Mouse (Mus musculus): Measurements from ENCODE around the gene Radil. TPM values are rescaled to one million over a fixed set of nuclear protein-coding genes. Genes with fewer than 3 reads are reported as not detected.

Radil gene
- polyA plus RNA-seq, 1 experiment from 2014 or later: 26.2 TPM

DNA sequence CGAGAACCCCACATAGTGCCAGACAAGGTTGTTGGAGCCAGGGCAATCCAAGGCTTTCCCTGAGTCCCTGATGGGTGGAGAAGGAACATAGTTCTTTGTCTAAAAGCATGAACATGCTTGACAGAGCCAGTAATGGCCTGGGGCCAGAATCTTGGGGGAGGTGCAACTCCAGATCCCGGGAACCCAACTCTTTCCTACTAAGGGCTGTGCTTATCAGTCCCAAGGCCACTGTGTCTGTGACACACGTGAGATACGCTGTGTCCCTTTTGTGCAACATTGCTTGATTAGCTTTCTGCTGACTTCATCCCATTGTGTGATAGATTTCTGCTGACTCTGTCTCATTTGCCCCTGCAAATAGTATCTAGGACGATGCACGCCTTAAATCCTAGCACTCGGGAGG lies 25.9 kb upstream of the Radil start:
- ATAC-seq: no peak
- Histone ChIP-seq H3K27ac (ENCODE audit: low read length) (no peak overlapping the region), H3K27me3 (ENCODE audit: control insufficient read depth, insufficient read depth, low read depth, low read length) (no peaks in the 10 kb centered on the region), H3K9me3 (replicated peaks; ENCODE audit: control insufficient read depth, low read length, poor library complexity, severe bottlenecking) (no peaks in the 10 kb centered on the region; the same call in 1 of the 2 replicates), H3K4me3 (ENCODE audit: low read depth, low read length) (no peak overlapping the region), H3K36me3 (ENCODE audit: control insufficient read depth, insufficient read depth, low read length) (peaks cover 4% of the 10 kb centered on the region), H3K4me2 (ENCODE audit: low read length) (no peak overlapping the region), H3K9ac (ENCODE audit: low read depth, low read length) (no peak overlapping the region), H3K4me1 (ENCODE audit: control insufficient read depth, insufficient read depth, low read length) (no peaks in the 10 kb centered on the region)
- 80% methylated on average over 7 of the region's 7 CpGs for WGBS

DNA sequence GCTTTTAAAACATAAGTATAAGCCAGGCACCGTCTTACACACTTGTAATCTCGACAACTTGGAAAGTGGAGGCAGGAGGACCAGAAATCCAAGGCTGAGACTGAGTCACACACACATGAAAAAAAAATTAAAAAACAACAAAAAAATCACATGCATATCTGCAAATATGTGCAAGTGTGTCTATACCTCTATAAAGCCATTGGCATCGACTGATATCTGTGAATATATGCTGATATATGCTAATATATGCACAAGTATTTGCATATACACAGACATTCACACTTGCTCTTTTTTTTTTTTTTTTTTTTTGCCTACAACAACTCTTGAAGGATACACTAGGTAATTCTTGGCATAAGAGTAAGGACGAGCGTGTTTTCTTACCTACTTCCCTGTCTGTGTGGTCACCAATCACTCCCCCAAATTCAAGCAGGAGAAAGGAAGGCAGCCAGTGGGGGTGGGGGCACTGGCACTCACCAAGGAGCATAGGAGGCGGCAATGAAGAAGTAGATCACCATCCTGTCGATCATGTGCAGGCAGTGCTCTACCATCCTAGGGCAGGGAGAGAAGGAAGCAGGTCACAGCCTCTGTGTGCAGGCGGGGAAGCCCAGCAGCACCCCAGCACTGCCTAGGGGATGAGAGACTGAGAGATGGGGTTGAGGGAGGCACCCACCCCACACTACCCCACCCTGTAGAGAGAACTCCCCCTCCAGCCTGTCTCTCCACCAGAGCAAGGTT lies 23.6 kb upstream of the Radil start:
- Histone ChIP-seq H3K27ac (ENCODE audit: low read length) (no peak overlapping the region), H3K4me1 (ENCODE audit: control insufficient read depth, insufficient read depth, low read length) (no peaks in the 10 kb centered on the region), H3K4me2 (ENCODE audit: low read length) (no peak overlapping the region), H3K9me3 (replicated peaks; ENCODE audit: control insufficient read depth, low read length, poor library complexity, severe bottlenecking) (no peaks in the 10 kb centered on the region; the same call in 1 of the 2 replicates), H3K36me3 (ENCODE audit: control insufficient read depth, insufficient read depth, low read length) (peaks cover 4% of the 10 kb centered on the region), H3K4me3 (ENCODE audit: low read depth, low read length) (no peak overlapping the region), H3K27me3 (ENCODE audit: control insufficient read depth, insufficient read depth, low read depth, low read length) (no peaks in the 10 kb centered on the region), H3K9ac (ENCODE audit: low read depth, low read length) (no peak overlapping the region)
- 79% methylated on average over 8 of the region's 8 CpGs for WGBS
- no peak for ATAC-seq

DNA sequence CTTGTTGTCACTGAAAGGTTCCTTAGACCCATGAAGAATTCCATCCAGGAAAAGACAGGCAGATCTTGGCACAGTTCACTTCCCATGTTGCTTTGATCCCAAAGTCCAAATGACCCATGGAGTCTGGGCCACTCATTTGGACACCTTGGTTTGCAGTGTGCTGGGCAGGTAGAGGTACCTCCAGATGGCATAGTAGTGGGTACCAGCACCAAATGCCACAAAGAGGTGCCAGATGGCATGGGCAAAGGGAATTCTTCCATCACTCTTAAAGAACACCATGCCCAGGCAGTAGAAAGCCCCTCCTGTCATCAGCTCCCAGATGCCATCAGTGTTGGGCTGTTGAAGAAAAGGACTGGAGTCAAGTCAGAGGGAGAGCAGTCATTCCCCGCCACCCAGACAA lies 13.7 kb upstream of the Radil start:
- no peaks in the 10 kb centered on the region for H3K4me1 ChIP-seq (ENCODE audit: control insufficient read depth, insufficient read depth, low read length)
- ATAC-seq: no peak
- no peak overlapping the region for H3K4me2 ChIP-seq (ENCODE audit: low read length)
- no peaks in the 10 kb centered on the region for H3K27me3 ChIP-seq (ENCODE audit: control insufficient read depth, insufficient read depth, low read depth, low read length)
- no peak overlapping the region for H3K9ac ChIP-seq (ENCODE audit: low read depth, low read length)
- H3K36me3 ChIP-seq (ENCODE audit: control insufficient read depth, insufficient read depth, low read length): peaks cover 6% of the 10 kb centered on the region
- H3K9me3 ChIP-seq (replicated peaks; ENCODE audit: control insufficient read depth, low read length, poor library complexity, severe bottlenecking): peaks cover 3% of the 10 kb centered on the region
- no peak overlapping the region for H3K27ac ChIP-seq (ENCODE audit: low read length)
- no peak overlapping the region for H3K4me3 ChIP-seq (ENCODE audit: low read depth, low read length)
- 89% methylated on average over 1 of the region's 1 CpGs for WGBS

DNA sequence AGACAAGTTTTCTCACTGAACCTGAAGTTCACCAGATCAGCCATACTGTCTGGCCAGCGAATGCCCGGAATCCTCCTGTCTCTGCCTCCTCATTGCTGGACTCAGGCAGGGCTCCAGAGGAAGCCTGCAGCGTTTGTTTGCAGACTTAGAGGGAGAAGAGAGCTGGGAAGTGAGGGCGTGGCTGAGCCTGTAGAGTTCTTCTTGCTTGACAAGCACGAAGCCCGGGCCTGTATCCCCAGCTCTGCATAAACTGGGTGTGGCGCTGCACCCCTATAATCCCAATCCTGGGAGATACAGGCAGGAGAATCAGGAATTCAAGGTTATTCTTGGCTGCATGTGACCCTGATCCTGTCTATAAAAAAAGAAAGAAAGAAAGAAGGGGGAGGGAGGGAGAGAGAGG lies 9.4 kb upstream of the Radil start:
- Histone ChIP-seq H3K27me3 (ENCODE audit: control insufficient read depth, insufficient read depth, low read depth, low read length) (no peaks in the 10 kb centered on the region), H3K9me3 (replicated peaks; ENCODE audit: control insufficient read depth, low read length, poor library complexity, severe bottlenecking) (no peaks in the 10 kb centered on the region), H3K4me3 (ENCODE audit: low read depth, low read length) (no peak overlapping the region), H3K4me1 (ENCODE audit: control insufficient read depth, insufficient read depth, low read length) (no peaks in the 10 kb centered on the region), H3K27ac (ENCODE audit: low read length) (no peak overlapping the region), H3K9ac (ENCODE audit: low read depth, low read length) (no peak overlapping the region), H3K36me3 (ENCODE audit: control insufficient read depth, insufficient read depth, low read length) (no peaks in the 10 kb centered on the region; the same call in 1 of the 2 replicates), H3K4me2 (ENCODE audit: low read length) (no peak overlapping the region)
- 58% methylated on average over 7 of the region's 7 CpGs for WGBS
- no peak for ATAC-seq

DNA sequence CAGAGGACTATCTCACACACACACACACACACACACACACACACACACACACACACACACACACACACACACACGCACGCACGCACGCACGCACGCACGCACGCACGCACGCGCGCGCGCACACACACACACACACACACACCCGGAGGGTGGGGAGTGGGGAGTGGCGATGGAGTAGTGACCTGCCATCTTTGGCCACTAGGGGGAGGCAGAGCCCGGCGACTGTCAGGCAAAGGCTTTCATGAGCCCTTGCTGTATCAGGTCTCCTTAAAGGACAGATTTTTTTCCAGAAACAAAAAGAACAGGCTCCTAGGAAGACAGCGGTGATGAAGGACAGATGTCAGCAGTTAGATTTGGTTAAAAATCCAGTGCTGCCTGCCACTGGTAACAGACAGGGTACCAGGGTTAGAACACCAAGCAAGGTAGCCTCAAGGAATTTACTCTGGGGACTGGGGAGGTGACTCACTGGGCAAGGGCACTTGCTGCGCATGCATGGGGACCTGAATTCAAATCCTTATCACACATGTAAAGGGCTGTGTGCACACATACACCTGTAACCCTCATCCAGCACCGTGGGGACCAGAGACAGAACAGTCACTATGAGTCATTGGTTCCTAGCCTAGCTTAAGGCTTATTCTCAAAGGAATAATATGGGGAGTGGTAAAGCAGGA lies 6.6 kb upstream of the Radil start:
- Histone ChIP-seq H3K4me3 (ENCODE audit: low read depth, low read length) (no peak overlapping the region), H3K4me2 (ENCODE audit: low read length) (no peak overlapping the region), H3K9me3 (replicated peaks; ENCODE audit: control insufficient read depth, low read length, poor library complexity, severe bottlenecking) (no peaks in the 10 kb centered on the region), H3K36me3 (ENCODE audit: control insufficient read depth, insufficient read depth, low read length) (no peaks in the 10 kb centered on the region), H3K27me3 (ENCODE audit: control insufficient read depth, insufficient read depth, low read depth, low read length) (no peaks in the 10 kb centered on the region), H3K9ac (ENCODE audit: low read depth, low read length) (no peak overlapping the region), H3K4me1 (ENCODE audit: control insufficient read depth, insufficient read depth, low read length) (no peaks in the 10 kb centered on the region), H3K27ac (ENCODE audit: low read length) (peak overlapping the region; percentile 23; the same call in 1 of the 2 replicates)
- 25% methylated on average over 19 of the region's 21 CpGs for WGBS
- peak; percentile 73 for ATAC-seq

DNA sequence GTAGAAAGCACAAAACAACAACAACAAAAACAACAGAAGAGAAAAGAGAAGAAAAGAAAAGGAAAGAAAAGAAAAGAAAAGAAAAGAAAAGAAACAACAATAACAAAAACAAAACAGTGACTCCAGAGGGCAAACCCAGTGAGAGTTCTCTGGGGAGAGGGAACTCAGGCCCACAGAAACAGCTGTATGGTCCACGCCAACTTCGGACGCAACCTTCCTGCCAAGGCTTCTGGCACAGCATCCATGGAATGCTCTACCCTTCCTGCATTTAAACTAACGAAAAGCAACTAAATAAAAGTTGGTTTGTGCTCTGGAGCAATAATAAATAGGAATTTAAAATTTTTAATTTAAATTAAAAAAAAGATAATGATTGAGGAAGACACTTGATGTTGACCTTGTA lies 5.8 kb upstream of the Radil start:
- Histone ChIP-seq H3K4me1 (ENCODE audit: control insufficient read depth, insufficient read depth, low read length) (no peaks in the 10 kb centered on the region), H3K27ac (ENCODE audit: low read length) (no peak overlapping the region), H3K9ac (ENCODE audit: low read depth, low read length) (no peak overlapping the region), H3K9me3 (replicated peaks; ENCODE audit: control insufficient read depth, low read length, poor library complexity, severe bottlenecking) (no peaks in the 10 kb centered on the region), H3K36me3 (ENCODE audit: control insufficient read depth, insufficient read depth, low read length) (no peaks in the 10 kb centered on the region), H3K4me2 (ENCODE audit: low read length) (no peak overlapping the region), H3K27me3 (ENCODE audit: control insufficient read depth, insufficient read depth, low read depth, low read length) (no peaks in the 10 kb centered on the region), H3K4me3 (ENCODE audit: low read depth, low read length) (no peak overlapping the region)
- no peak for ATAC-seq
- WGBS: 90% methylated on average over 4 of the region's 4 CpGs

DNA sequence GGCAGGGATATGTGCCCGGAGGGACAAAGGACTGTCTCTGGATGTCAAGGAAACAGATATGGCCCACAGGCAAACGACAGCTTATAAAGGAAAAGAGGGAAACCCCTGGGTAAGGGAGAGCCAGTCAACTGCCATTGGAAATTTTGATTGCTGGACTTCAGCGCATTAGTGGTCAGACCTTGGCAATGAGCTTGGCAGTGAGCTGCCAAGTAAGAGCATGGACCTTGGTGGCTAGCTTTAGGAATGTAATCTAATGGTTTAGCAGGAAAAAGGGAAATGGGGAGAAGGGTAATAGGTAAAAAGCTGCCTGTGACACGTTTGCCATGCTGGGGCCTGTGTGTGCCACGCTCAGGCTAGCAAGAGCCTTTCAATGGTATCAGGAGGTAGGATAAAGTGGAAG lies 5.0 kb upstream of the Radil start:
- no peak overlapping the region for H3K4me3 ChIP-seq (ENCODE audit: low read depth, low read length)
- no peak for ATAC-seq
- H3K27ac ChIP-seq (ENCODE audit: low read length): no peak overlapping the region
- no peak overlapping the region for H3K4me2 ChIP-seq (ENCODE audit: low read length)
- no peaks in the 10 kb centered on the region for H3K4me1 ChIP-seq (ENCODE audit: control insufficient read depth, insufficient read depth, low read length)
- H3K9me3 ChIP-seq (replicated peaks; ENCODE audit: control insufficient read depth, low read length, poor library complexity, severe bottlenecking): no peaks in the 10 kb centered on the region
- no peaks in the 10 kb centered on the region for H3K27me3 ChIP-seq (ENCODE audit: control insufficient read depth, insufficient read depth, low read depth, low read length)
- 83% methylated on average over 5 of the region's 5 CpGs for WGBS
- H3K9ac ChIP-seq (ENCODE audit: low read depth, low read length): no peak overlapping the region
- H3K36me3 ChIP-seq (ENCODE audit: control insufficient read depth, insufficient read depth, low read length): no peaks in the 10 kb centered on the region

DNA sequence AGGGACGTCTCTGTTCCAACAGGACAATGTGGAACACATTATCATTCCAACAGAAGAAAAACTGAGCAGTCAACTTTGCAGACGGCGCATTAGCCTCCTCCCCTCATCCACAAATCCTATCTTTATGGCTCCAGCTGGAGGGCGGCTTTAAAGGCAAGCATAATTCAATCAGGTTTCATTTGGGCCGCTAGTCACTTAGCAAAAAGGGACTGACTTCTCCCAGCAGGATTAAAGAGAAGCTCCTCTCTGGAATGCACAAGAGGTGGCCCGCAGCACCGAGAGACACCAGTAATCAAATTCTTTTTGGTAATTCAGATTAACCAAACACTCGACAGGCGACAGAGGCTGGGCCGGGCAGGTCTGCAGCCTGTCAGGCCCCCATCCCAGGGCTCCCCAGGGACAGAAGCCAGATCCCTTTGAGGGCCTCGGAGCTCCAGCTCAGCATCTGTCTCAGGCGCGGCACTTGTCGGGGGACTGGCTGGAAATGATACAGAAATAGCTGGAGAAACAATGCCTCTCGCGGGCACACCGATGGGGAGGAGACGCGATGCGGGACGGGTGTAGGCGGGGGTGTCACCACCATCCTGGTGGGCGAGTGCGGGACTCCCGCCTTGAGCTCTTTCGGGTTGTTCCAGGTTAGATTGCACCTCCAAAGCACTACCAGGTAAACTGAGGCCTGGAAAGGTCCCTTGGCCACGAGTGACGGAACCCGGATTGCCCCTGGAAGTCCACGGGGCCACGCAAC lies 765 bp downstream of the Radil start:
- Histone ChIP-seq H3K36me3 (ENCODE audit: control insufficient read depth, insufficient read depth, low read length) (no peaks in the 10 kb centered on the region), H3K9ac (ENCODE audit: low read depth, low read length) (peak overlapping the region; percentile 82), H3K4me3 (ENCODE audit: low read depth, low read length) (peak overlapping the region; percentile 74), H3K4me1 (ENCODE audit: control insufficient read depth, insufficient read depth, low read length) (peaks cover 9% of the 10 kb centered on the region), H3K9me3 (replicated peaks; ENCODE audit: control insufficient read depth, low read length, poor library complexity, severe bottlenecking) (no peaks in the 10 kb centered on the region), H3K27ac (ENCODE audit: low read length) (peak overlapping the region; percentile 75), H3K27me3 (ENCODE audit: control insufficient read depth, insufficient read depth, low read depth, low read length) (no peaks in the 10 kb centered on the region), H3K4me2 (ENCODE audit: low read length) (peak overlapping the region; percentile 79)
- ATAC-seq: peak; percentile 54
- WGBS: under 1% methylated on average over 31 of the region's 31 CpGs

DNA sequence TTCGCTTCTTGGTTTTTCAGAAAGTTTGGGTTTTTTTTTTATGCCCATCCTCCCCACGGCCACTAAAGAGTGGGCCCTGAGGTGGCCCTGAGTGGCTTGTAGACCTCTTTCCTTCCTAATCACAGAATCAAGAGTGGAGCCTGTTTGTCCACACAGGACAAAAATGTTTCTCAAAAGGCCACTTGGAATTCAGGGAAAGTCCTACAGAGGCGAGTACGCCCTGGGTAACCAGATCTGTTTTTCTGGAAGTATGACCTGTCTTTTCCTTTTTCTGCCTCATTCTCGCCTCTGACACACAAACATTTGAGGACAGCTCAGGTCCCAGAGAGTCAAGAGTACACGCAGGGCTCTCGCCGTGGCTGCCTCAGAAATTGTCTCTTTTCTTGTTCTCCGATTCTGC lies 1.5 kb downstream of the Radil start:
- peak overlapping the region; percentile 74; the same call in 1 of the 2 replicates for H3K4me3 ChIP-seq (ENCODE audit: low read depth, low read length)
- H3K9ac ChIP-seq (ENCODE audit: low read depth, low read length): 0 out of 2 replicates have a peak overlapping the region, but pooled peaks have one; percentile 13
- 34% methylated on average over 9 of the region's 9 CpGs for WGBS
- H3K27me3 ChIP-seq (ENCODE audit: control insufficient read depth, insufficient read depth, low read depth, low read length): no peaks in the 10 kb centered on the region
- no peaks in the 10 kb centered on the region for H3K9me3 ChIP-seq (replicated peaks; ENCODE audit: control insufficient read depth, low read length, poor library complexity, severe bottlenecking)
- peak overlapping the region; percentile 79 for H3K4me2 ChIP-seq (ENCODE audit: low read length)
- H3K4me1 ChIP-seq (ENCODE audit: control insufficient read depth, insufficient read depth, low read length): peaks cover 9% of the 10 kb centered on the region
- H3K27ac ChIP-seq (ENCODE audit: low read length): no peak overlapping the region; the same call in 1 of the 2 replicates
- no peaks in the 10 kb centered on the region for H3K36me3 ChIP-seq (ENCODE audit: control insufficient read depth, insufficient read depth, low read length)
- ATAC-seq: no peak
